Mouse (Mus musculus) MEL (cell line): ENCODE measurements around the gene 4931406P16Rik.

ENCODE experiments used
- CTCF ChIP-seq, 3 experiments: IDR thresholded peaks in 2 of 3; conservative IDR thresholded peaks in 1 of 3; 2 replicates each; pipeline ENCODE4 v1.5.1; 2011 to 2012; ENCODE audit warnings: low read length in 3 of 3, low read depth in 2 of 3, mild to moderate bottlenecking in 2 of 3, improper control_type of control experiment in 1 of 3, inconsistent platforms in 1 of 3, mixed read lengths in 1 of 3, moderate library complexity in 1 of 3; ENCODE audit not compliant: control insufficient read depth in 1 of 3, insufficient read depth in 1 of 3, poor library complexity in 1 of 3, severe bottlenecking in 1 of 3
- ELF1 ChIP-seq: IDR thresholded peaks from 2 replicates; pipeline ENCODE4 v1.6.1; 2014; ENCODE audit warnings: low read depth, mild to moderate bottlenecking, inconsistent platforms, low read length, improper control_type of control experiment, moderate library complexity
- NRF1 ChIP-seq: IDR thresholded peaks from 2 replicates; pipeline ENCODE4 v1.6.1; 2014; ENCODE audit warnings: low read depth, mild to moderate bottlenecking, inconsistent platforms, low read length, improper control_type of control experiment, moderate library complexity; ENCODE audit not compliant: poor library complexity, insufficient read depth, severe bottlenecking

- TF ChIP-seq CTCF (IDR thresholded peaks at IDR 0.05 in 2 of 3, conservative IDR thresholded peaks at IDR 0.05 in 1 of 3; ENCODE audit: control insufficient read depth in 1 of 3, insufficient read depth in 1 of 3, low read depth in 2 of 3, low read length in 3 of 3, poor library complexity in 1 of 3, severe bottlenecking in 1 of 3) (no peak), NRF1 (no peak), ELF1 (no peak)
Measured at GRCm38 (mm10) chr7:34305454-34305853, 7.9 kb downstream of the 4931406P16Rik start.
